Mouse (Mus musculus) embryonic fibroblast, embryonic 13.5 days (primary cell): ENCODE data around the gene Atp5b. TPM values are rescaled to one million over a fixed set of nuclear protein-coding genes. Genes with fewer than 3 reads are reported as not detected.

Experiments
- H3K27ac ChIP-seq: 2 replicates; pipeline ENCODE4 v1.5.1; 2012; ENCODE audit warnings: low read length, control low read depth, inconsistent platforms; ENCODE audit not compliant: insufficient read depth
- H3K4me1 ChIP-seq: 2 replicates; pipeline ENCODE4 v1.6.1; 2011; ENCODE audit warnings: low read length; ENCODE audit not compliant: control insufficient read depth, insufficient read depth
- H3K4me3 ChIP-seq: 2 replicates; pipeline ENCODE4 v1.5.1; 2011; ENCODE audit warnings: mild to moderate bottlenecking, control low read depth, low read length; ENCODE audit not compliant: insufficient read depth
- CTCF ChIP-seq: IDR thresholded peaks from 2 replicates; pipeline ENCODE4 v1.5.1; 2011; ENCODE audit warnings: mild to moderate bottlenecking, control low read depth, low read length, moderate library complexity, borderline replicate concordance; ENCODE audit not compliant: insufficient read depth
- POLR2A ChIP-seq: IDR thresholded peaks from 2 replicates; pipeline ENCODE4 v1.6.1; 2011; ENCODE audit warnings: low read depth, mild to moderate bottlenecking, control low read depth, low read length, moderate library complexity
- polyA plus RNA-seq: library from polyadenylated mRNA; stranded (reverse); fragments of >200 nt; gene quantifications from 2 replicates; pipeline ENCODE4 v1.2.4, GENCODE M21; 2011; ENCODE audit warnings: low read depth; ENCODE audit not compliant: missing spikeins, insufficient read length

Atp5b gene
- polyA plus RNA-seq, 1 experiment = 979 TPM

- Histone ChIP-seq H3K4me3 (no peak overlapping the region), H3K4me1 (no peaks in the 10 kb centered on the region), H3K27ac (no peak overlapping the region)
- no peak for TF ChIP-seq CTCF
- TF ChIP-seq POLR2A = no peak
Measured at GRCm38 (mm10) chr10:128131297-128131696, 48.2 kb downstream of the Atp5b start.

DNA sequence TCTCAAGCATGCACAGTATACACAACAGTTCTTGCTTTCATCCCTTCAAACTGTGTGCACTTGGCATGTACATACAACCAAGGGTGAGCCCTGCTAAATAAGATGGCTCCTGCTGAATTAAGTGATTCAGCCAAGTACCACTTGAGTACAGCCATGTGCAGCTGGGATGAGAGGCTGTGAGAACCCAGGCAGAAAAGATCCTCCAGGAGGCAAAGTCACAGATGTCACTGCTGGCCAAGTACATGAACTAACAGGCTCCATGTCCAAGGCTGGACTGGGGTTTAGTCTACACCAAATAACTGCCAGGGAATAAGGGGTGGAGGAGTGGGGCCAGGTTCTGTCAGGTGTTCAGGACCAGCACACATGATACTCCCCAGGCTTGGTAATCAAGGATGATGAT lies 48.7 kb downstream of the Atp5b start:
- H3K4me3 ChIP-seq = no peak overlapping the region
- no peak overlapping the region for H3K27ac ChIP-seq
- TF ChIP-seq POLR2A = no peak
- TF ChIP-seq CTCF = no peak
- H3K4me1 ChIP-seq = no peaks in the 10 kb centered on the region

DNA sequence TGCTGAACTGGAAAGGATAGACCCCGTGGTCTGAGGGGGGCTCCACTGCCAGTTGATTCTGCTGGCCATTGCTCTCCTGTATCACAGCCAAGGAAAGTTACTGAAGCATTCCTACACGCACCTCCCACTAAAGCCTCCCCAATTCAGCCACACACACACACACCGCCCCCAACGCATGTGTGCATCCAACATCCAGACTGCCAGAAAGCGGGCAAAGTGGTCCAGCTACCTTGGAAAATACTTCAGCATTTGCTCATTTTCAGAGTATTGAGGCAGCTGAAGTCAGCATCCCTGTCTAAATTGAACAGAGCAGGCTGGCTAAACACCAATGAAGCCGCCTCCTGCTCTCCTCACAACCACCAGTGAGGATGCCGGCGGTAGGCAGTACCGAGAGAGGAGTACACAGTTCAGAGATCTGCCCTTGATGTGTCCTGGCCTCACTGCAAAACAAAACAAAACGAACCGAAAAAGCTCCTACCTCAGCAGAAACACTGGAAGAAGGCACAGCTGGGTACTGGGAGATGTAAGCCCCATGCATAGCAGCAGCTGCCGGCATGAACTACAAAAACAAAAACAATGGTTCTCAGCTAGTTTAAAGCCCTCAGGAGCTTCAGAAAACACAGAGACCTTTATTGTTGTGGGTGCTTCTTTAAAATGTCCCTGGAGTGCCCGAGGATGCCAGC lies 50.7 kb downstream of the Atp5b start:
- no peak for TF ChIP-seq CTCF
- Histone ChIP-seq H3K4me1 (no peaks in the 10 kb centered on the region), H3K27ac (no peak overlapping the region), H3K4me3 (no peak overlapping the region)

DNA sequence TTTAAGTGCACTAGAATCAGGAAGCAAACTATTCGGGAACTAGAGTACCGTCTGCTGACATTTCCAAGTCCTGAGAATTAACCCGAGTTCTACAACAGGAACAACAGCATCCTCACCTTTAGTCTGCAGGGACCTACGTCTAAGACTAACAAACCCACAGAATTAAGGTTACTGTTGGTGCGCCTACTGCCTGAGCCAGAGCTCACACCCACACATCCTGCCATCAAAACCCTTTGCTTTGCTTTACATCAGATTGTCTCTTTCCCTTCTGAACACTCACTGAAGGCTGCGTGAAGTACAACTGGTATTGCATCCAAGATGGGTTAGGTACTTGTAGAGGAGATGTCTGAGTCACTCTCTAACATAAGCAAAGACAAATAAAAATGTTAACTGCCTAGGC lies 52.3 kb downstream of the Atp5b start:
- TF ChIP-seq CTCF (no peak), POLR2A (no peak)
- no peak overlapping the region for H3K4me3 ChIP-seq
- H3K27ac ChIP-seq = no peak overlapping the region
- no peaks in the 10 kb centered on the region for H3K4me1 ChIP-seq

Other genes starting within 250 kb of the Atp5b start
- gene Rdh19, start 233.3 kb upstream of the Atp5b start, polyA plus RNA-seq = not detected in 2 replicates
- not detected in 2 replicates for gene Rdh16f2, start 216.8 kb upstream of the Atp5b start, polyA plus RNA-seq
- not detected in 2 replicates for gene Rdh7, start 194.5 kb upstream of the Atp5b start, polyA plus RNA-seq
- gene Sdr9c7, start 184.8 kb upstream of the Atp5b start, polyA plus RNA-seq = not detected in 2 replicates
- not detected in 2 replicates for gene Hsd17b6, start 75.7 kb upstream of the Atp5b start, polyA plus RNA-seq
- 21.8 and 30.9 TPM in 2 replicates for gene Prim1, start 68.1 kb upstream of the Atp5b start, polyA plus RNA-seq
- 887 and 940 TPM in 2 replicates for gene Naca, start 47.7 kb upstream of the Atp5b start, polyA plus RNA-seq
- gene Ptges3, start 24.3 kb upstream of the Atp5b start, polyA plus RNA-seq = 270 and 308 TPM in 2 replicates
- 32.4 and 36.8 TPM in 2 replicates for gene Baz2a, start 8.3 kb downstream of the Atp5b start, polyA plus RNA-seq
- 167 and 198 TPM in 2 replicates for gene Rbms2, start 97.0 kb downstream of the Atp5b start, polyA plus RNA-seq
- gene Gls2, start 111.2 kb downstream of the Atp5b start, polyA plus RNA-seq = 1.1 and 1.2 TPM in 2 replicates
- 14.5 and 17.6 TPM in 2 replicates for gene Spryd4, start 128.5 kb downstream of the Atp5b start, polyA plus RNA-seq
- gene Mip, start 142.6 kb downstream of the Atp5b start, polyA plus RNA-seq = not detected in 2 replicates
- gene Timeless, start 148.8 kb downstream of the Atp5b start, polyA plus RNA-seq = 9.7 and 18.9 TPM in 2 replicates
- gene Apon, start 170.8 kb downstream of the Atp5b start, polyA plus RNA-seq = 0.30 TPM in 1 of 2 replicates, not detected in the other
- not detected in 2 replicates for gene Apof, start 185.4 kb downstream of the Atp5b start, polyA plus RNA-seq
- gene Stat2, start 187.3 kb downstream of the Atp5b start, polyA plus RNA-seq = 34.5 and 35.0 TPM in 2 replicates
- gene Il23a, start 215.5 kb downstream of the Atp5b start, polyA plus RNA-seq = 0.42 TPM in 1 of 2 replicates, not detected in the other
- 10.2 and 14.2 TPM in 2 replicates for gene Pan2, start 220.1 kb downstream of the Atp5b start, polyA plus RNA-seq
- gene Cnpy2, start 239.2 kb downstream of the Atp5b start, polyA plus RNA-seq = 121 and 145 TPM in 2 replicates